Mouse (Mus musculus): ENCODE data around the gene Npvf. TPM values are rescaled to one million over a fixed set of nuclear protein-coding genes. Genes with fewer than 3 reads are reported as not detected.

Npvf gene
- not detected in 2 replicates for polyA plus RNA-seq (2015; fragmentation: Nextera tagmentation; extraction: Ambion mirVana)

DNA sequence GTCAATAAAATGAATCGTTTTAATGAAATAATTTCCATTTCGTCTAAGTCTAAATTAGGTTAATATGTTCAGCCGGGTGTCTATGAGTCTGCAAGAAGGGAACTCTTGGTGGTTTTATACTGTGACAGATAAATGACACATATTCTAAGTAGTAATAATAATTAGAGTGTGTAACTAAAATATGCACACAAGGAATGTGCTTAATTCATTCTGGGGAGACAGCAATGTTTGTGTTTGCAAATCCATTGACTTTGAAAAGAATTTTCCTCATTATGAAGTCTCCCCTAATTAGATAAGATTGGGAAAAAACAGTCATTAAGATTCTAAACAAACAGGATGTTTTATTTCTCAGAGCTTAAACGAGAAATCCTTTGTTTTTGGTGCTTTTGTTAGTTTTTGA, at the start of gene Npvf:
Gene Npvf, minus strand, starts transcription at position 84 of the 400 bp plus-strand sequence.
- Histone ChIP-seq H3K36me3 (ENCODE audit: control insufficient read depth, insufficient read depth, low read length) (no peaks in the 10 kb centered on the region), H3K9ac (ENCODE audit: low read length) (no peak within 1 kb of the TSS), H3K27ac (ENCODE audit: low read length) (no peak within 1 kb of the TSS), H3K4me2 (ENCODE audit: low read depth, low read length) (no peak within 1 kb of the TSS), H3K4me1 (replicated peaks; ENCODE audit: control insufficient read depth, insufficient read depth, low read length) (no peaks in the 10 kb centered on the region), H3K9me3 (ENCODE audit: control insufficient read depth, low read length) (no peaks in the 10 kb centered on the region), H3K4me3 (ENCODE audit: low read length) (no peak within 1 kb of the TSS), H3K27me3 (ENCODE audit: control insufficient read depth, insufficient read depth, low read depth, low read length) (no peaks in the 10 kb centered on the region)
- ATAC-seq (ENCODE audit: low read depth): no peak
- 71% methylated on average over 4 of the region's 4 CpGs for WGBS

DNA sequence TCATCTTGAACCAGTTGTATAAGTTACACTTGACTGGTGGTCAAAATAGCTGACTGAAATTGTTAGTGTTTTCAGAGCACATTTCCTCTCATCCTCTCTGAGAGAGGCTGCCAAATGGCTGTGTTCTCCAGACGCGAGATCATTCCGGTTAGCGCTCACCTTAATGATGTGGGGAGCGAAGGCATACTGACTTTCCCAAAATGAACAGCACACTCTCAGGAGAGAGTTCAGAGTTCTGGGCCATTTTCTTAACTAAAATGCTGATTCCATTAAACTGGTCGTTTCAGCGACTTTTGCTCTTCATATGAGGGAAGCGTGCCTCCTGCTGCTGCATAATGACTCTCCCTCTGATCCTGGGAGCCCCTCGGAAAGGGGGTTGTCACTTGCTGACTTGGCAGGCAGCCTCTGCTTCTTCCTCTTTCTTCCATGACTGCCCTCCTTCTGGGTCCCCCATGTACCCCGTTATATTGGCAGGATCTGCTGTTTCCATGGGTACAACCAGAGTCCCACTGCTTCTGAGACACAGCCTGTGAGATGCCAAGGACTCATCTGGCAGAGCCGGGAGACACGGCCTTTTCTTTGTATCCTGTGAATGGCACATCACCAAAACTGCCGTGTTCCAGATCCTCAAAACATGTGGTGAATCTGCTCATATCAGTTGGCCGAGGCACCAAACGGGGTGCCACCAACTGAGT, 35.0 kb upstream of the Npvf start:
- Histone ChIP-seq H3K4me2 (ENCODE audit: low read depth, low read length) (no peak overlapping the region), H3K36me3 (ENCODE audit: control insufficient read depth, insufficient read depth, low read length) (no peaks in the 10 kb centered on the region), H3K9ac (ENCODE audit: low read length) (no peak overlapping the region), H3K9me3 (ENCODE audit: control insufficient read depth, low read length) (no peaks in the 10 kb centered on the region), H3K27ac (ENCODE audit: low read length) (no peak overlapping the region), H3K4me3 (ENCODE audit: low read length) (no peak overlapping the region), H3K4me1 (replicated peaks; ENCODE audit: control insufficient read depth, insufficient read depth, low read length) (0 out of 2 replicates have a peak, but pooled peaks cover 2% of the 10 kb centered on the region), H3K27me3 (ENCODE audit: control insufficient read depth, insufficient read depth, low read depth, low read length) (no peaks in the 10 kb centered on the region)
- 54% methylated on average over 15 of the region's 15 CpGs for WGBS
- ATAC-seq (ENCODE audit: low read depth): no peak

DNA sequence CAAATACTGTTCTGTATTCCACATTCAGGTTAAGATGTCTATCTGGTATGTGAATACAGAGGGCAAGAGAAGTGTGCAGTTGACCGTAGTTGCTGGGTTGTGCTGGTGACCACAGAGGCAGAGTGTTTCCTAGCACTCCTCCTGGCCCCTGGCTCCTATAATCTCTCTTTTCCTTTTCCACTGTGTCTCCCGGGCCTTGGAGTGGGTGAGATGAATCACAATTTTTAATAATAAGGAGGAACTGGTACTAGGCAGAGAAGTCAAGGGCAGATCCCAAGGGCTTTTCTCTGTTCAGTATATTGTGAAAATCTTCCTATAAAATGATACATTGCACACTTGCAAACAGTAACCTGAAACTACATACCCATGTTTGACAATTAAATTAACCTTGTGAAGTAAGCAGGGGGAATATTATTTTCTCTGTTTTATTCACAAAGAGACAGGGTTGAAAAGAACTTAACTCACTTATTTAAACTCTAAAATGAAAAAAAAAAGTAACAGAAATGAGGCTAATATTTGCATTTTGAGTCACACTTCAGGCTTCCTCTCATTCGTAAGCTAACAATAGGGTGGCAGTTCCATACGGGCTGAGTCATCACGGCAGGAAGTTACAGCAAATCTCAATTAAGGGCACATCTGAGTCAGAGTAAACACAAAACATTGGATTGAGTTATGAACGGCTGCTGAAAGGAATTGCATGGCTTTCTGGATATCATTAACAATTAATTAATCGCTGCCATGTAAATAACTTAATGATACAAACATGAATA, 30.6 kb upstream of the Npvf start:
- H3K36me3 ChIP-seq (ENCODE audit: control insufficient read depth, insufficient read depth, low read length): no peaks in the 10 kb centered on the region
- 26% methylated on average over 7 of the region's 7 CpGs for WGBS
- H3K4me3 ChIP-seq (ENCODE audit: low read length): no peak overlapping the region
- no peaks in the 10 kb centered on the region for H3K9me3 ChIP-seq (ENCODE audit: control insufficient read depth, low read length)
- H3K4me1 ChIP-seq (replicated peaks; ENCODE audit: control insufficient read depth, insufficient read depth, low read length): 0 out of 2 replicates have a peak, but pooled peaks cover 2% of the 10 kb centered on the region
- no peak overlapping the region for H3K27ac ChIP-seq (ENCODE audit: low read length)
- 0 out of 2 replicates have a peak, but pooled peaks have one; percentile 28 for ATAC-seq (ENCODE audit: low read depth)
- no peak overlapping the region for H3K4me2 ChIP-seq (ENCODE audit: low read depth, low read length)
- no peak overlapping the region for H3K9ac ChIP-seq (ENCODE audit: low read length)
- no peaks in the 10 kb centered on the region for H3K27me3 ChIP-seq (ENCODE audit: control insufficient read depth, insufficient read depth, low read depth, low read length)

DNA sequence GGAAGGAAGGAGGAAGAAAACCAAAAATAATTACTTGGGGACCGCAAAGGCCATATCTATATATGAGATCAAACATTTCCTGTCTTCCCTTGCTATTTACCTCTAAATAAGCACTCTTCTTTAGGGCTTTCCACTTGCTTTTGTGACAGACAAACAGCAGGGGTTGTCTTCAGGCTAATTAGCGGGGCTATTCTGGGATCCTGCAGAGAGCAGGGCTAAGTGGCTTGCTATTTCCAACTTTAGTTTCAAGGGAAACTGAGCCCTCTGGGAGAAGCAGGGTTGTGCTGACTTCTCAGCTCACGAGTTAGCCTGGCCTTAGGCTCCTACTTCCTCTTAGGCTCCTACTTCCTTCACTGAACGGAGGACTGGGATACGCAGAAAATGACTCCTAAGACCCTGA, 27.3 kb upstream of the Npvf start:
- Histone ChIP-seq H3K4me1 (replicated peaks; ENCODE audit: control insufficient read depth, insufficient read depth, low read length) (0 out of 2 replicates have a peak, but pooled peaks cover 2% of the 10 kb centered on the region), H3K9me3 (ENCODE audit: control insufficient read depth, low read length) (no peaks in the 10 kb centered on the region), H3K36me3 (ENCODE audit: control insufficient read depth, insufficient read depth, low read length) (no peaks in the 10 kb centered on the region), H3K4me2 (ENCODE audit: low read depth, low read length) (no peak overlapping the region), H3K27me3 (ENCODE audit: control insufficient read depth, insufficient read depth, low read depth, low read length) (no peaks in the 10 kb centered on the region), H3K27ac (ENCODE audit: low read length) (no peak overlapping the region), H3K4me3 (ENCODE audit: low read length) (no peak overlapping the region), H3K9ac (ENCODE audit: low read length) (no peak overlapping the region)
- ATAC-seq (ENCODE audit: low read depth): no peak
- 53% methylated on average over 5 of the region's 5 CpGs for WGBS

DNA sequence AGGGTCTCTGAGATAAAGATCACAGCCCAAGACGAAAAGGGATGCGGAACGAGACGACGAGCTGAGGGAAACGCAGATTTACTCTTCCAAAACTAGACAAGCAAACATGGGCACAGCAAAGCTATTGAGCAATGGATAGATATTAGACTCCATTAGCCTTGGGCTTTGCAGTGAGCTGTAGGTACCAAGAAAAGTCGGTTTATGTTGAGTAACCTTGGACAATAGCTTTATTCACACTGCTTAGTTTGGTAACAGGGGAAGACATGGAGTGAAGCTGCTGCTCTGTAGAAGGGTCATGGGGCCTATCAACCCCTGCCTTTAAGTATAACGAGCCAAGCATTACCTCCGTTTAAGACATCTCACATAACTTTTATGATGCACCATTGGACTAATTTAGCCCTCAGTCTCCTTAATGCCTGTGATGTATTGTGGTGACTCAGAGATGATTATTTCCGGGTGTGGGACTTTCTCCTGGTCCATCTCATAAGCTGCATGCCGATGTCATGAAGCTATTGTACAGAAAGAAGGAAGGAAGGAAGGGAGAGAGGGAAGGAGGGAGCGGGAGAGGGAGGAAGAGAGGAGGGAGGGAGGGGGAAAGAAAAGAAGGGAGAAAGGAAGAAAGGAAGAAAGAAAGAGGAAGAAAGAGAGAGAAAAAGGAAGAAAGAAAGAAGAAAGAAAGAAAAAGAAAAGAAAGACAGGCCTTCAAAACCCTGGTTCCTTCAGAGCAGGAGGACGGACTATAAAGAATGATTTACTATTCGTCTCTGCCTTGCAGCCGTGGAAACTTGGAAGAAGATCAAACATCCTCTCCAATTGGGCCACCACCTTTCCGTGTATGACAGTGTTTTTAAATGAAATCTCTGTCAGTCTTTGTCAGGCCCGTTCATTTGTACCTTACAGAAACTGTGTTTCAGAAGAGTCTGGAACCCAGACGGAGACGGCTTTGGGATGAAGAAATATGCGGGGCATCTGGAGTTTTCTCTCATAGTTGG, 26.3 kb upstream of the Npvf start:
- Histone ChIP-seq H3K27me3 (ENCODE audit: control insufficient read depth, insufficient read depth, low read depth, low read length) (no peaks in the 10 kb centered on the region), H3K27ac (ENCODE audit: low read length) (no peak overlapping the region), H3K9ac (ENCODE audit: low read length) (no peak overlapping the region), H3K4me1 (replicated peaks; ENCODE audit: control insufficient read depth, insufficient read depth, low read length) (0 out of 2 replicates have a peak, but pooled peaks cover 2% of the 10 kb centered on the region), H3K4me2 (ENCODE audit: low read depth, low read length) (no peak overlapping the region), H3K36me3 (ENCODE audit: control insufficient read depth, insufficient read depth, low read length) (no peaks in the 10 kb centered on the region), H3K9me3 (ENCODE audit: control insufficient read depth, low read length) (no peaks in the 10 kb centered on the region), H3K4me3 (ENCODE audit: low read length) (no peak overlapping the region)
- ATAC-seq (ENCODE audit: low read depth): no peak
- WGBS: 56% methylated on average over 20 of the region's 20 CpGs

DNA sequence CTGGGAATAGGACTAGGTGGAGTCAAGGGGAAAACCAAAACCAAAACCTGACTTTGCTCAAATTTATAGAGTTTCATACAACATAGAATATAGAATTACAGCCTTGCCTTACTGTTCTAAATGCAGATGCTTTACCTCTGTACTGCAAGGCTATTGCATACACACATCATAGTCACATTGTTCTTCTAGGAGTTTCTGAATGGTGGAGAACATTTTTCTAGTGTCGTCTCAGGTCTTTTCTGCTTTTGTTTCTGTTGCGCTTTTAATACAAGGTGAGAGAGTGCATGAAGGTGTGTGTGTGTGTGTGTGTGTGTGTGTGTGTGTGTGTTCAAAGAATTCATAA, 25.2 kb upstream of the Npvf start:
- 84% methylated on average over 2 of the region's 2 CpGs for WGBS
- Histone ChIP-seq H3K4me2 (ENCODE audit: low read depth, low read length) (no peak overlapping the region), H3K36me3 (ENCODE audit: control insufficient read depth, insufficient read depth, low read length) (no peaks in the 10 kb centered on the region), H3K4me1 (replicated peaks; ENCODE audit: control insufficient read depth, insufficient read depth, low read length) (no peaks in the 10 kb centered on the region), H3K9me3 (ENCODE audit: control insufficient read depth, low read length) (no peaks in the 10 kb centered on the region), H3K9ac (ENCODE audit: low read length) (no peak overlapping the region), H3K4me3 (ENCODE audit: low read length) (no peak overlapping the region), H3K27me3 (ENCODE audit: control insufficient read depth, insufficient read depth, low read depth, low read length) (no peaks in the 10 kb centered on the region), H3K27ac (ENCODE audit: low read length) (no peak overlapping the region)
- ATAC-seq (ENCODE audit: low read depth): no peak

DNA sequence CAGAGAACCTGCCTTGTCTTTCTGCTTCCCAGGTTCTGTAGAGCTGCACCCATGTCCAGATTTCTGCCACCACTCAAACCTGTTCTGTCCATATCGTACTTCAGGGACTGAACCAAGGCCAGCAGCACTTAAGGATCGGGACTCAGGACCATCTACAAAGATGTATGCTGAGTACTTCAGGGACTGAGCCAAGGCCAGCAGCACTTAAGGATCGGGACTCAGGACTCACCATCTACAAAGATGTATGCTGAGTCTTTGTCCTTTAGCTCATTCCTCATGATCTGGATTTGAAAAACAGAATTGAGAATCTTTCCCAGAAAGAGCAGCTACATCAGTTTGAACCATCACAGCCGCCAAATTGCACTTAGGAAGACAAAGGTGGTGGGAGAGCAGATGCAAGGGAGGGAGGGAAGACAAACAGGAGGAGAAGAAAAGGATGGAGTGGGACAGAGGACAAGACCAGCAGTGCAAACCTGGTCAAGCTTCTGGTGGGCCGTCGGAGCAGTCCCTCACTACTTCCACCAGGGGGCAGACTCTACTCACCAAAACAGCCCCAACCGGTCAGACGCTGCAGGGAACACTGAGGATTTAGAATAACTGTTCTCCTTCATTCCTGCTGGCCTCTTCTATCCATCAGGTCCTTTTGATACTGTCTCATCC, 24.7 kb upstream of the Npvf start:
- H3K27ac ChIP-seq (ENCODE audit: low read length): no peak overlapping the region
- ATAC-seq (ENCODE audit: low read depth): peak; percentile 71; the same call in 1 of the 2 replicates
- H3K4me3 ChIP-seq (ENCODE audit: low read length): no peak overlapping the region
- H3K27me3 ChIP-seq (ENCODE audit: control insufficient read depth, insufficient read depth, low read depth, low read length): no peaks in the 10 kb centered on the region
- no peaks in the 10 kb centered on the region for H3K4me1 ChIP-seq (replicated peaks; ENCODE audit: control insufficient read depth, insufficient read depth, low read length)
- no peak overlapping the region for H3K9ac ChIP-seq (ENCODE audit: low read length)
- no peaks in the 10 kb centered on the region for H3K9me3 ChIP-seq (ENCODE audit: control insufficient read depth, low read length)
- 28% methylated on average over 8 of the region's 8 CpGs for WGBS
- H3K36me3 ChIP-seq (ENCODE audit: control insufficient read depth, insufficient read depth, low read length): no peaks in the 10 kb centered on the region
- no peak overlapping the region for H3K4me2 ChIP-seq (ENCODE audit: low read depth, low read length)

DNA sequence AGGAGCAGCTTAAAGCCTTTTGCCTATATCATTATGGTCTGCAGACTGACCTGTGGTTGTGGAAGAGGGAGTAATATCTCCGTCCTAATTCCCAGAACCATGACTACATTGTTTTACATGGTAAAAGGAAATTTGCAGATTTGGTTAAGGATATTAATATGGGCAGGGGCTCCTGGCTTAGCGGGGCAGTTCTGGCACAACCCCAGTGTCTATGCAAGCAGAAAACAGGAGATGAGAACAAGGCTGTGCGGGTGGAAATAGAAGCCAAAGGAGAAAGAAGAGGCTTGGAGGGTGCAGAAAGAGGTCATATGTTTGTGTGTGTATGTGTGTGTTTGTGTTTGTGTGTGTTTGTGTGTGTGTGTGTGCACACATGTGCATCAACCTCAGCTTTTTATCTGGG, 17.0 kb upstream of the Npvf start:
- Histone ChIP-seq H3K4me1 (replicated peaks; ENCODE audit: control insufficient read depth, insufficient read depth, low read length) (0 out of 2 replicates have a peak, but pooled peaks cover 3% of the 10 kb centered on the region), H3K9me3 (ENCODE audit: control insufficient read depth, low read length) (no peaks in the 10 kb centered on the region), H3K4me3 (ENCODE audit: low read length) (no peak overlapping the region), H3K36me3 (ENCODE audit: control insufficient read depth, insufficient read depth, low read length) (no peaks in the 10 kb centered on the region), H3K4me2 (ENCODE audit: low read depth, low read length) (no peak overlapping the region), H3K27ac (ENCODE audit: low read length) (no peak overlapping the region), H3K9ac (ENCODE audit: low read length) (no peak overlapping the region), H3K27me3 (ENCODE audit: control insufficient read depth, insufficient read depth, low read depth, low read length) (no peaks in the 10 kb centered on the region)
- WGBS: 90% methylated on average over 3 of the region's 3 CpGs
- no peak for ATAC-seq (ENCODE audit: low read depth)

Data from lung, embryonic 16.5 days (tissue).